Mouse (Mus musculus) lung, embryonic 15.5 days (tissue): ENCODE data around the gene Olfr1434. TPM values are rescaled to one million over a fixed set of nuclear protein-coding genes. Genes with fewer than 3 reads are reported as not detected.
"Not testable (repeated sequence)": the region's sequence is repeated elsewhere in the genome, so short reads cannot be mapped to it uniquely, and the experiment has no call there.

Experiments used
- ATAC-seq: fragments of 200-750 bp; cut with Nextera tagmentation; 2 replicates; pipeline ENCODE4 v1.8.0; 2017; ENCODE audit warnings: moderate number of reproducible peaks, borderline replicate concordance; ENCODE audit not compliant: low FRiP score, low TSS enrichment; ENCODE audit errors: extremely low read depth
- H3K27ac ChIP-seq: fragments of 300-500 bp; sonication (generic); 2 replicates; pipeline ENCODE4 v1.5.1; 2015; ENCODE audit warnings: moderate library complexity, mild to moderate bottlenecking, inconsistent platforms
- H3K27me3 ChIP-seq: fragments of 300-500 bp; sonication (generic); 2 replicates; pipeline ENCODE4 v1.6.1; 2015; ENCODE audit warnings: inconsistent platforms
- H3K36me3 ChIP-seq: fragments of 300-500 bp; sonication (generic); 2 replicates; pipeline ENCODE4 v1.6.1; 2015; ENCODE audit warnings: inconsistent platforms
- H3K4me1 ChIP-seq: fragments of 300-500 bp; sonication (generic); 2 replicates; pipeline ENCODE4 v1.6.1; 2015; ENCODE audit warnings: inconsistent platforms
- H3K4me2 ChIP-seq: fragments of 300-500 bp; sonication (generic); 2 replicates; pipeline ENCODE4 v1.6.1; 2015; ENCODE audit warnings: inconsistent platforms, mild to moderate bottlenecking, moderate library complexity
- H3K4me3 ChIP-seq: fragments of 300-500 bp; sonication (generic); 2 replicates; pipeline ENCODE4 v1.5.1; 2015; ENCODE audit warnings: mild to moderate bottlenecking, inconsistent platforms
- H3K9ac ChIP-seq: fragments of 300-500 bp; sonication (generic); 2 replicates; pipeline ENCODE4 v1.6.1; 2015; ENCODE audit warnings: inconsistent platforms
- H3K9me3 ChIP-seq: fragments of 300-500 bp; sonication (generic); 2 replicates; pipeline ENCODE4 v1.6.1; 2016; ENCODE audit warnings: inconsistent platforms
- WGBS: fragments of 180-500 bp; shearing (Covaris S2); methylation state at CpG from one replicate; pipeline ENCODE4 v1.1.7; 2015; 5-methylcytosine and 5-hydroxymethylcytosine counted together
- polyA plus RNA-seq: library from polyadenylated mRNA; unstranded; fragments of >200 nt; fragmentation: Nextera tagmentation; extraction: Ambion mirVana; gene quantifications from 2 replicates; pipeline ENCODE4 v1.2.1, GENCODE M21; 2015

Gene Olfr1434
- not detected in 2 replicates for polyA plus RNA-seq

GRCm38 (mm10) chr19:12279554-12279953 is at the start of gene Olfr1434:
Gene Olfr1434, plus strand, starts transcription at chr19:12279854.
- no peak within 1 kb of the TSS for H3K4me2 ChIP-seq
- H3K4me3 ChIP-seq = no peak within 1 kb of the TSS
- H3K9me3 ChIP-seq = no peaks in the 10 kb centered on the region
- H3K36me3 ChIP-seq = no peaks in the 10 kb centered on the region
- no peak for ATAC-seq
- H3K27me3 ChIP-seq = no peaks in the 10 kb centered on the region
- 63% methylated on average over 2 of the region's 2 CpGs for WGBS
- no peak within 1 kb of the TSS for H3K27ac ChIP-seq
- H3K4me1 ChIP-seq = no peaks in the 10 kb centered on the region
- no peak within 1 kb of the TSS for H3K9ac ChIP-seq

- not testable (repeated sequence) for H3K9me3 ChIP-seq, ATAC-seq, H3K4me1 ChIP-seq, H3K9ac ChIP-seq, H3K4me2 ChIP-seq, H3K27me3 ChIP-seq, H3K36me3 ChIP-seq, H3K27ac ChIP-seq, H3K4me3 ChIP-seq
These were observed 47.2 kb upstream of the Olfr1434 start, which contains the start of gene Olfr1432 for GRCm38 (mm10) chr19:12232496-12232895. Gene Olfr1432, minus strand, starts transcription at chr19:12232596.

GRCm38 (mm10) chr19:12241559-12241958 is 38.1 kb upstream of the Olfr1434 start, which contains the start of gene Olfr262:
Gene Olfr262, minus strand, starts transcription at chr19:12241659.
- Histone ChIP-seq H3K9me3 (no peaks in the 10 kb centered on the region), H3K36me3 (no peaks in the 10 kb centered on the region), H3K4me3 (no peak within 1 kb of the TSS), H3K9ac (no peak within 1 kb of the TSS), H3K4me1 (no peaks in the 10 kb centered on the region), H3K4me2 (no peak within 1 kb of the TSS), H3K27me3 (no peaks in the 10 kb centered on the region), H3K27ac (no peak within 1 kb of the TSS)
- 75% methylated on average over 1 of the region's 1 CpGs for WGBS
- no peak for ATAC-seq

- no peak for ATAC-seq
- Histone ChIP-seq H3K4me2 (no peak within 1 kb of the TSS), H3K27me3 (no peaks in the 10 kb centered on the region), H3K9me3 (no peaks in the 10 kb centered on the region), H3K9ac (no peak within 1 kb of the TSS), H3K4me3 (no peak within 1 kb of the TSS), H3K4me1 (no peaks in the 10 kb centered on the region), H3K36me3 (no peaks in the 10 kb centered on the region), H3K27ac (no peak within 1 kb of the TSS)
- 66% methylated on average over 1 of the region's 1 CpGs for WGBS
These were observed 18.9 kb upstream of the Olfr1434 start, which contains the start of gene Olfr235 for GRCm38 (mm10) chr19:12260732-12261131. Gene Olfr235, plus strand, starts transcription at chr19:12261032.

- Histone ChIP-seq H3K9me3 (no peaks in the 10 kb centered on the region), H3K27me3 (no peaks in the 10 kb centered on the region), H3K9ac (no peak overlapping the region), H3K36me3 (no peaks in the 10 kb centered on the region), H3K4me3 (no peak overlapping the region), H3K27ac (no peak overlapping the region), H3K4me1 (no peaks in the 10 kb centered on the region), H3K4me2 (no peak overlapping the region)
- ATAC-seq = no peak
These were observed 13.3 kb downstream of the Olfr1434 start for GRCm38 (mm10) chr19:12292979-12293378.

GRCm38 (mm10) chr19:12299030-12299429 is 19.4 kb downstream of the Olfr1434 start, which contains the start of gene Olfr1436:
Gene Olfr1436, minus strand, starts transcription at chr19:12299130.
- ATAC-seq, H3K9me3 ChIP-seq, H3K36me3 ChIP-seq, H3K9ac ChIP-seq, H3K4me2 ChIP-seq, H3K27ac ChIP-seq, H3K4me1 ChIP-seq, H3K27me3 ChIP-seq, H3K4me3 ChIP-seq: not testable (repeated sequence)
- WGBS = 68% methylated on average over 1 of the region's 1 CpGs

GRCm38 (mm10) chr19:12325001-12325400 is 45.3 kb downstream of the Olfr1434 start, which contains the start of gene Olfr1437:
Gene Olfr1437, minus strand, starts transcription at chr19:12325101.
- H3K9ac ChIP-seq = no peak within 1 kb of the TSS
- H3K27me3 ChIP-seq = no peaks in the 10 kb centered on the region
- ATAC-seq = no peak
- no peak within 1 kb of the TSS for H3K27ac ChIP-seq
- no peaks in the 10 kb centered on the region for H3K36me3 ChIP-seq
- H3K9me3 ChIP-seq = no peaks in the 10 kb centered on the region
- 83% methylated on average over 2 of the region's 2 CpGs for WGBS
- no peak within 1 kb of the TSS for H3K4me3 ChIP-seq
- no peak within 1 kb of the TSS for H3K4me2 ChIP-seq
- H3K4me1 ChIP-seq = no peaks in the 10 kb centered on the region

Other genes with a start within 250 kb of the Olfr1434 start
- gene Olfr1423, start 238.5 kb upstream of the Olfr1434 start, polyA plus RNA-seq = not detected in 2 replicates
- gene Olfr1424, start 217.2 kb upstream of the Olfr1434 start, polyA plus RNA-seq = not detected in 2 replicates
- gene Olfr1425, start 202.1 kb upstream of the Olfr1434 start, polyA plus RNA-seq = not detected in 2 replicates
- gene Olfr1426, start 187.8 kb upstream of the Olfr1434 start, polyA plus RNA-seq = not detected in 2 replicates
- gene Olfr1427, start 176.5 kb upstream of the Olfr1434 start, polyA plus RNA-seq = not detected in 2 replicates
- gene Olfr1428, start 164.0 kb upstream of the Olfr1434 start, polyA plus RNA-seq = not detected in 2 replicates
- gene Olfr76, start 156.7 kb upstream of the Olfr1434 start, polyA plus RNA-seq = not detected in 2 replicates
- gene Olfr1555-ps1, start 109.7 kb upstream of the Olfr1434 start, polyA plus RNA-seq = not detected in 2 replicates
- not detected in 2 replicates for gene Olfr1431, start 79.2 kb upstream of the Olfr1434 start, polyA plus RNA-seq
- not detected in 2 replicates for gene Olfr1432, start 47.3 kb upstream of the Olfr1434 start, polyA plus RNA-seq
- gene Olfr262, start 38.2 kb upstream of the Olfr1434 start, polyA plus RNA-seq = not detected in 2 replicates
- not detected in 2 replicates for gene Olfr235, start 18.8 kb upstream of the Olfr1434 start, polyA plus RNA-seq
- not detected in 2 replicates for gene Olfr1436, start 19.3 kb downstream of the Olfr1434 start, polyA plus RNA-seq
- gene Olfr1437, start 45.2 kb downstream of the Olfr1434 start, polyA plus RNA-seq = not detected in 2 replicates
- gene Olfr1438-ps1, start 56.1 kb downstream of the Olfr1434 start, polyA plus RNA-seq = not detected in 2 replicates
- gene Olfr1440, start 107.4 kb downstream of the Olfr1434 start, polyA plus RNA-seq = not detected in 2 replicates
- not detected in 2 replicates for gene Olfr1441, start 137.6 kb downstream of the Olfr1434 start, polyA plus RNA-seq
- gene Pfpl, start 148.1 kb downstream of the Olfr1434 start, polyA plus RNA-seq = not detected in 2 replicates
- 0.67 and 1.0 TPM in 2 replicates for gene Mpeg1, start 180.9 kb downstream of the Olfr1434 start, polyA plus RNA-seq
- 16.1 and 16.5 TPM in 2 replicates for gene Dtx4, start 221.6 kb downstream of the Olfr1434 start, polyA plus RNA-seq